Mouse (Mus musculus): Measurements from ENCODE around the gene 6030445D17Rik. TPM values are rescaled to one million over a fixed set of nuclear protein-coding genes. Genes with fewer than 3 reads are reported as not detected.
A peak's percentile ranks its signal among the peaks of the same experiment; 100 is the strongest.

Gene 6030445D17Rik
- polyA plus RNA-seq, 1 experiment: 0.46 TPM

DNA sequence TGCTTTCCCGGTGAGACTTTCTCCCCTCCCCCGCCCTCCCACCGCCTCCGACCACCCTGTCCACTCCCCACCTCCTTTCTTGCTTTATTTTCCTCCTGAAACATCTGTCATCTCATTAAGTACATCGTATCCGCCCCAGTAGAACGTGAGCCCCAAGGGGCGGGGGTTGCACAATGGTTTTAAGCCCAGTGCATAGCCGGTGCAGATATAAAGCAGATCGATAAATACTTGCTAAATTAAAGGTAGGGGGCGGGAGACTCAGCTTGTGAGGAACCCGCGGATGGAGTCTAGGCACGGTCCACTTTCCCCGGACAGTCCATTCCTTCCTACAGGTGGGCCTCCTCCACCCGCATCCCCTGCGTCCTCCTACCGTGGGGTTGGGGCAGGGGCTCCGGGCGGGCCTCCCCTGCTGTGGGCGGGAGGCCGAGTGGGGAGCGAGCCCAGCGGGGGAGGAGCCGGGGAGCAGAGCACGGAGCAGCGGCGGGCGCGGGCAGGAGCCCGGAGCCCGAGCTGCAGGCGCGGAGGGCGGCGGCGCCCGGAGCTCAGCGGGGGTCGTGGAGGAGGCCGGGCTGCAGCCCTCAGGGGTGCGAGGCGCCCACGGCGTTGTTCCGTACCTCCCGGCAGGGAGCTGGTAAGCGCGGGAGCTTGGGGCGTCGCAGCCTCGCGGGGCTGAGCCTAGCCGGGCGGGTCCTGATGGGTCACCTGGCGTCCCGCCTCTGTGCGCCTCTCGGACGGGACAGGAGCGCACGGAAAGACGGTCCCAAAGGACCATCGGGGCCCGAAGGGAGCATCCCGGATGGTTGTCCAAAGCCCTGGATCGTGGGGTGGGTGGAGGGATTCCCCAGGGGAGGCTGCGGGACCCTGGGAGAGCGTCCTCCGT lies 37.7 kb upstream of the 6030445D17Rik start:
- Histone ChIP-seq H3K36me3 (ENCODE audit: control insufficient read depth, insufficient read depth, low read length, poor library complexity, severe bottlenecking) (no peaks in the 10 kb centered on the region), H3K27ac (ENCODE audit: insufficient read depth, low read length) (no peak overlapping the region), H3K27me3 (ENCODE audit: control insufficient read depth, insufficient read depth, low read length, poor library complexity, severe bottlenecking) (peaks cover 4% of the 10 kb centered on the region; the same call in 1 of the 2 replicates), H3K9ac (ENCODE audit: low read depth, poor library complexity, severe bottlenecking) (peak overlapping the region; percentile 29; the same call in 1 of the 2 replicates), H3K4me1 (ENCODE audit: control insufficient read depth, insufficient read depth, low read length) (no peaks in the 10 kb centered on the region), H3K4me3 (ENCODE audit: low read depth, low read length) (peak overlapping the region; percentile 59), H3K9me3 (replicated peaks; ENCODE audit: control insufficient read depth, insufficient read depth, low read length, poor library complexity, severe bottlenecking) (no peaks in the 10 kb centered on the region)
- TF ChIP-seq POLR2A (IDR thresholded peaks at IDR 0.05; ENCODE audit: insufficient read depth, low read length): no peak
- TF ChIP-seq EP300 (IDR thresholded peaks at IDR 0.05; ENCODE audit: insufficient read depth, low read depth, low read length): no peak
- no peak for TF ChIP-seq CTCF (IDR thresholded peaks at IDR 0.05; ENCODE audit: low read depth, low read length)

DNA sequence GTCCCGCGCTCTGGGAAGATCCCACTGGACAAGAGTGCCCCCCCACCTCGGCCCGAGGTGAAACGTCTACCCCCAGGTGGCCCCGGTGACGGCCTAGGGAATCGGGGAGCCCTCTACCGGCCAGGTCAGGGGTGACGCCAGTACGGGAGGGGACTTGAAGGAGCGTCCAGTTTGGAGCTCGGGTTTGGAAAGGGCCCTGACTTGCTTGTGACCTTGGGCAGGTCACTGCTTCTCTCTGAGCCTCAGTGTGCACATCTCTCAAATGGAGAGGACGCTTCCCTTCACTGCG lies 37.1 kb upstream of the 6030445D17Rik start:
- H3K9me3 ChIP-seq (replicated peaks; ENCODE audit: control insufficient read depth, insufficient read depth, low read length, poor library complexity, severe bottlenecking): no peaks in the 10 kb centered on the region
- H3K4me3 ChIP-seq (ENCODE audit: low read depth, low read length): peak overlapping the region; percentile 59
- no peaks in the 10 kb centered on the region for H3K36me3 ChIP-seq (ENCODE audit: control insufficient read depth, insufficient read depth, low read length, poor library complexity, severe bottlenecking)
- 0 out of 2 replicates have a peak overlapping the region, but pooled peaks have one; percentile 29 for H3K9ac ChIP-seq (ENCODE audit: low read depth, poor library complexity, severe bottlenecking)
- H3K4me1 ChIP-seq (ENCODE audit: control insufficient read depth, insufficient read depth, low read length): no peaks in the 10 kb centered on the region
- H3K27ac ChIP-seq (ENCODE audit: insufficient read depth, low read length): no peak overlapping the region
- H3K27me3 ChIP-seq (ENCODE audit: control insufficient read depth, insufficient read depth, low read length, poor library complexity, severe bottlenecking): peaks cover 4% of the 10 kb centered on the region; the same call in 1 of the 2 replicates
- TF ChIP-seq CTCF (IDR thresholded peaks at IDR 0.05; ENCODE audit: low read depth, low read length) (peak; percentile 62), POLR2A (IDR thresholded peaks at IDR 0.05; ENCODE audit: insufficient read depth, low read length) (no peak)

DNA sequence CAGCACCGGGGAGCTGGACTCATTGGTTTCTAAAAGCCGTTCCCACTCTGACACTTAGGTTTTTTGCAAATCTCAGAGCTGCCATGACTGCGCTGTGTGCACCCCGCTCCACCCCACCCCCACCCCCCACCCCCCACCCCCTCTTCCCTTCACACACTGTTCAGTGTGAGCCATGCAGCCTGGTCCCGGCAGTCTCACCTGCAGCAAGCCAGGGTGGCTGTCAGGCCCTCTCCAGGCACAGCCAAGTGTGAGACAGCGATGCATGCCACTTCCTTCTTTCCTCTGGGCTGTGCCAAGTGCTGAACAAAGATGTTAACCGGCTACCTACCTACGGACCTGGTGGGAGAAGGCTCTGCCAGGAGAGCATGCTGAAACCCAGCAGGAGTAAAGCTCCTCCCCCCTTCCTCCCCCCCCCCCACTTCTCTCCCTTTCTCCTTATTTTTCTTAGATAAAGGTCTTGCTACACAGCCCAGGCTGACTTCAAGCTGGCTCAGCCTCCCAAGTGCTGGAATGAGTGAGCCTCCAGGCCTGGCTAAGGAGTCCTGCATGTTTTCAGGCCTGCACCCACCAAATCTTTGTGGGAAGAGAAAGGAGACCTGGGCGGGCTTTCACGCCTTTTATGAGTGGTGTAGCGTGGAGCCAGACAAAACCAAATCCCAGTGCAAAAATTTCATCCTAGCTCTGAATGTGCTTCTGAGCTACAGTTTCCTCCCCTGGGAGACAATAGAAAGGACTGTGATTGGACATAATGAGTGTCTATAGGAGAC lies 31.3 kb upstream of the 6030445D17Rik start:
- Histone ChIP-seq H3K27ac (ENCODE audit: insufficient read depth, low read length) (no peak overlapping the region), H3K4me1 (ENCODE audit: control insufficient read depth, insufficient read depth, low read length) (no peaks in the 10 kb centered on the region), H3K36me3 (ENCODE audit: control insufficient read depth, insufficient read depth, low read length, poor library complexity, severe bottlenecking) (no peaks in the 10 kb centered on the region), H3K9me3 (replicated peaks; ENCODE audit: control insufficient read depth, insufficient read depth, low read length, poor library complexity, severe bottlenecking) (no peaks in the 10 kb centered on the region), H3K4me3 (ENCODE audit: low read depth, low read length) (no peak overlapping the region), H3K9ac (ENCODE audit: low read depth, poor library complexity, severe bottlenecking) (no peak overlapping the region), H3K27me3 (ENCODE audit: control insufficient read depth, insufficient read depth, low read length, poor library complexity, severe bottlenecking) (no peaks in the 10 kb centered on the region)
- TF ChIP-seq POLR2A (IDR thresholded peaks at IDR 0.05; ENCODE audit: insufficient read depth, low read length) (no peak), EP300 (IDR thresholded peaks at IDR 0.05; ENCODE audit: insufficient read depth, low read depth, low read length) (no peak), CTCF (IDR thresholded peaks at IDR 0.05; ENCODE audit: low read depth, low read length) (no peak)

DNA sequence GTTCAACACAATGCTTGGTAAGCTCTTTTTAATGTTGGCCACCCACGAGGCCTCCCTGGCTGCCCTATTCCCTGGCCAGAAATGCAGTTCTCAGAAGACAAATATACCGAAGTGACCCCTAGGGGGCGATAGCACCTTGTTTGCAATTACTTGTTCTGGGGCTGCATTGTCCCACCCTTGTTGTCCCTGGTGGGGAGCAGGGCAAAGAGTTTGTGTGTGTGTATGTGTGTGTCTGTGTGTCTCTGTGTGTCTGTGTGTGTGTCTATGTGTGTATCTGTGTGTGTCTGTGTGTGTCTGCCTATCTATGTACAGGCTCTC lies 30.7 kb upstream of the 6030445D17Rik start:
- Histone ChIP-seq H3K4me1 (ENCODE audit: control insufficient read depth, insufficient read depth, low read length) (no peaks in the 10 kb centered on the region), H3K4me3 (ENCODE audit: low read depth, low read length) (no peak overlapping the region), H3K9me3 (replicated peaks; ENCODE audit: control insufficient read depth, insufficient read depth, low read length, poor library complexity, severe bottlenecking) (no peaks in the 10 kb centered on the region), H3K27me3 (ENCODE audit: control insufficient read depth, insufficient read depth, low read length, poor library complexity, severe bottlenecking) (no peaks in the 10 kb centered on the region), H3K27ac (ENCODE audit: insufficient read depth, low read length) (no peak overlapping the region), H3K36me3 (ENCODE audit: control insufficient read depth, insufficient read depth, low read length, poor library complexity, severe bottlenecking) (no peaks in the 10 kb centered on the region), H3K9ac (ENCODE audit: low read depth, poor library complexity, severe bottlenecking) (no peak overlapping the region)
- TF ChIP-seq CTCF (IDR thresholded peaks at IDR 0.05; ENCODE audit: low read depth, low read length) (peak; percentile 64), EP300 (IDR thresholded peaks at IDR 0.05; ENCODE audit: insufficient read depth, low read depth, low read length) (no peak), POLR2A (IDR thresholded peaks at IDR 0.05; ENCODE audit: insufficient read depth, low read length) (no peak)

DNA sequence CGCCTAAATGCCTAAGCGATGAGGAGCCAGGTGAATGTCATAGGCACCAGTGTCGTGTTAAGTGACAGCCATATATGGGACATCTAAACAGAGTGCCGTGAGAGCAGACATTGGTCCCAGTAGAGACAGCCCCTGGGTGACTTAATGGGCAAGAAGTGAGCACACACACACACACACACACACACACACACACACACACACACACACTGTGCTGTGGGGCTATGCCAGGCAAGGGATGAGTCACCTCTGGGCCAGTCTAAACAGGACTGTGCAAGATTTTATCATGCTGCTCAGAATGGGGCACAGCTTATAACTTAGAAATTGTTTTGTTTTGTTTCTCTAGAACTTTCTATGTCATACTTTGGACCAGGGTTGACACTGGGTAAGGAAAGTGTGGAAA lies 28.0 kb upstream of the 6030445D17Rik start:
- H3K27me3 ChIP-seq (ENCODE audit: control insufficient read depth, insufficient read depth, low read length, poor library complexity, severe bottlenecking): no peaks in the 10 kb centered on the region
- no peak overlapping the region for H3K4me3 ChIP-seq (ENCODE audit: low read depth, low read length)
- H3K9me3 ChIP-seq (replicated peaks; ENCODE audit: control insufficient read depth, insufficient read depth, low read length, poor library complexity, severe bottlenecking): no peaks in the 10 kb centered on the region
- H3K36me3 ChIP-seq (ENCODE audit: control insufficient read depth, insufficient read depth, low read length, poor library complexity, severe bottlenecking): no peaks in the 10 kb centered on the region
- TF ChIP-seq POLR2A (IDR thresholded peaks at IDR 0.05; ENCODE audit: insufficient read depth, low read length): no peak
- no peak for TF ChIP-seq EP300 (IDR thresholded peaks at IDR 0.05; ENCODE audit: insufficient read depth, low read depth, low read length)
- TF ChIP-seq CTCF (IDR thresholded peaks at IDR 0.05; ENCODE audit: low read depth, low read length): no peak
- H3K4me1 ChIP-seq (ENCODE audit: control insufficient read depth, insufficient read depth, low read length): no peaks in the 10 kb centered on the region
- H3K27ac ChIP-seq (ENCODE audit: insufficient read depth, low read length): no peak overlapping the region
- H3K9ac ChIP-seq (ENCODE audit: low read depth, poor library complexity, severe bottlenecking): no peak overlapping the region

DNA sequence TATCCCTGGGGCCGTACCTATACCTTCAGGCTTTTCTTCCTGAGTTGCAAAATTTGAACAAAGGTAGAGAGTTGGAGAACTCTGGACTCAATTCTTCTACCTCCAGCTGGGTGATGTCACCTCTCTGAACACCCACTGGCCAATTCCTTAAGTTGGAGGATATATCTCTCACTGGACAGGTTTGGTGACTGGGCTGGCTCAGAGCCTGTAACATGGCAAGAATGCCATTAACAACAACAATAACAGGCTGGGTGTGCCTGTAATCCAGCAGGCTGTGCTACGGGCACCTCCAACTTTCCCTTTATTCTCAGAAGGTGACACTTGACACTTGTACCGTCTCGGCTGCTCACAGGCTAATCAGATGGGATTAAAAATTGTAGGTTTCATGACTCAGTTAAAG lies 22.9 kb upstream of the 6030445D17Rik start:
- Histone ChIP-seq H3K4me3 (ENCODE audit: low read depth, low read length) (no peak overlapping the region), H3K4me1 (ENCODE audit: control insufficient read depth, insufficient read depth, low read length) (no peaks in the 10 kb centered on the region), H3K9ac (ENCODE audit: low read depth, poor library complexity, severe bottlenecking) (no peak overlapping the region), H3K36me3 (ENCODE audit: control insufficient read depth, insufficient read depth, low read length, poor library complexity, severe bottlenecking) (no peaks in the 10 kb centered on the region), H3K27ac (ENCODE audit: insufficient read depth, low read length) (no peak overlapping the region), H3K27me3 (ENCODE audit: control insufficient read depth, insufficient read depth, low read length, poor library complexity, severe bottlenecking) (no peaks in the 10 kb centered on the region), H3K9me3 (replicated peaks; ENCODE audit: control insufficient read depth, insufficient read depth, low read length, poor library complexity, severe bottlenecking) (no peaks in the 10 kb centered on the region)
- TF ChIP-seq CTCF (IDR thresholded peaks at IDR 0.05; ENCODE audit: low read depth, low read length): no peak
- no peak for TF ChIP-seq EP300 (IDR thresholded peaks at IDR 0.05; ENCODE audit: insufficient read depth, low read depth, low read length)
- TF ChIP-seq POLR2A (IDR thresholded peaks at IDR 0.05; ENCODE audit: insufficient read depth, low read length): no peak
